Mouse (Mus musculus) liver, embryonic 14.5 days (tissue): ENCODE data around the gene Synj2. TPM values are rescaled to one million over a fixed set of nuclear protein-coding genes. Genes with fewer than 3 reads are reported as not detected.

Experiments used
- ATAC-seq: fragments of 200-750 bp; cut with Nextera tagmentation; 2 replicates; pipeline ENCODE4 v1.8.0; 2017; ENCODE audit warnings: moderate number of reproducible peaks, mild to moderate bottlenecking, moderate library complexity; ENCODE audit not compliant: insufficient read depth
- DNase-seq, 3 experiments: peaks; one replicate each; pipeline ENCODE4 v3.0.0-alpha.2; 2012 to 2013; ENCODE audit warnings: low read depth in 3 of 3, low spot score in 3 of 3
- H3K27ac ChIP-seq: fragments of 300-500 bp; sonication (generic); 2 replicates; pipeline ENCODE4 v1.5.1; 2014; ENCODE audit warnings: moderate library complexity, mild to moderate bottlenecking, control low read depth, inconsistent platforms
- H3K27me3 ChIP-seq: fragments of 300-500 bp; sonication (generic); 2 replicates; pipeline ENCODE4 v1.6.1; 2014; ENCODE audit warnings: mild to moderate bottlenecking, low read length, moderate library complexity; ENCODE audit not compliant: control insufficient read depth, insufficient read depth
- H3K36me3 ChIP-seq: fragments of 300-500 bp; sonication (generic); replicated peaks from 2 replicates; pipeline ENCODE4 v1.6.1; 2014; ENCODE audit warnings: low read depth; ENCODE audit not compliant: control insufficient read depth, insufficient read depth
- H3K4me1 ChIP-seq, 2 experiments: fragments of 200-500 bp in 1 of 2; fragments of 300-500 bp in 1 of 2; sonication (generic) in 1 of 2; replicated peaks; 2 replicates each; pipeline ENCODE4 v1.6.1; 2012 to 2014; ENCODE audit warnings: antibody characterized with exemption in 1 of 2, inconsistent platforms in 1 of 2, low read length in 1 of 2; ENCODE audit not compliant: control insufficient read depth in 2 of 2, insufficient read depth in 2 of 2
- H3K4me2 ChIP-seq: fragments of 300-500 bp; sonication (generic); 2 replicates; pipeline ENCODE4 v1.6.1; 2014; ENCODE audit warnings: low read depth, mild to moderate bottlenecking, control low read depth, moderate library complexity
- H3K4me3 ChIP-seq, 2 experiments: fragments of 200-500 bp in 1 of 2; fragments of 300-500 bp in 1 of 2; sonication (generic) in 1 of 2; 2 replicates each; pipeline ENCODE4 v1.5.1; 2012 to 2014; ENCODE audit warnings: low read depth in 2 of 2, low read length in 2 of 2, mild to moderate bottlenecking in 2 of 2, control low read depth in 1 of 2, inconsistent platforms in 1 of 2, moderate library complexity in 1 of 2; ENCODE audit not compliant: insufficient read depth in 1 of 2
- H3K9ac ChIP-seq: fragments of 300-500 bp; sonication (generic); replicated peaks from 2 replicates; pipeline ENCODE4 v1.6.1; 2014; ENCODE audit warnings: mild to moderate bottlenecking, control low read depth, moderate library complexity
- H3K9me3 ChIP-seq: fragments of 300-500 bp; sonication (generic); 2 replicates; pipeline ENCODE4 v1.6.1; 2016; ENCODE audit warnings: low read length, mixed read lengths; ENCODE audit not compliant: control insufficient read depth
- CTCF ChIP-seq: IDR thresholded peaks from 2 replicates; pipeline ENCODE4 v1.5.1; 2016; ENCODE audit warnings: antibody characterized with exemption, low read depth, control low read depth
- EP300 ChIP-seq: IDR thresholded peaks from 2 replicates; pipeline ENCODE4 v1.6.1; 2016; ENCODE audit warnings: antibody characterized with exemption, low read depth
- WGBS: fragments of 180-500 bp; shearing (Covaris S2); extraction: QIAGEN DNeasy Blood & Tissue Kit; methylation state at CpG from one replicate; pipeline ENCODE4 v1.1.7; 2014; ENCODE audit not compliant: insufficient replicate concordance; 5-methylcytosine and 5-hydroxymethylcytosine counted together
- polyA plus RNA-seq, 2 experiments: library from polyadenylated mRNA; depleted of rRNA in 1 of 2; stranded (reverse) in 1 of 2; unstranded in 1 of 2; fragments of >200 nt; fragmentation: Nextera tagmentation in 1 of 2; extraction: Ambion mirVana in 1 of 2; gene quantifications; 2 replicates each; pipeline versions ENCODE4 v1.2.1 to v1.2.3; 2012 to 2014

Gene Synj2
- polyA plus RNA-seq, 2 experiments, result 1.6 to 1.9 TPM

DNA sequence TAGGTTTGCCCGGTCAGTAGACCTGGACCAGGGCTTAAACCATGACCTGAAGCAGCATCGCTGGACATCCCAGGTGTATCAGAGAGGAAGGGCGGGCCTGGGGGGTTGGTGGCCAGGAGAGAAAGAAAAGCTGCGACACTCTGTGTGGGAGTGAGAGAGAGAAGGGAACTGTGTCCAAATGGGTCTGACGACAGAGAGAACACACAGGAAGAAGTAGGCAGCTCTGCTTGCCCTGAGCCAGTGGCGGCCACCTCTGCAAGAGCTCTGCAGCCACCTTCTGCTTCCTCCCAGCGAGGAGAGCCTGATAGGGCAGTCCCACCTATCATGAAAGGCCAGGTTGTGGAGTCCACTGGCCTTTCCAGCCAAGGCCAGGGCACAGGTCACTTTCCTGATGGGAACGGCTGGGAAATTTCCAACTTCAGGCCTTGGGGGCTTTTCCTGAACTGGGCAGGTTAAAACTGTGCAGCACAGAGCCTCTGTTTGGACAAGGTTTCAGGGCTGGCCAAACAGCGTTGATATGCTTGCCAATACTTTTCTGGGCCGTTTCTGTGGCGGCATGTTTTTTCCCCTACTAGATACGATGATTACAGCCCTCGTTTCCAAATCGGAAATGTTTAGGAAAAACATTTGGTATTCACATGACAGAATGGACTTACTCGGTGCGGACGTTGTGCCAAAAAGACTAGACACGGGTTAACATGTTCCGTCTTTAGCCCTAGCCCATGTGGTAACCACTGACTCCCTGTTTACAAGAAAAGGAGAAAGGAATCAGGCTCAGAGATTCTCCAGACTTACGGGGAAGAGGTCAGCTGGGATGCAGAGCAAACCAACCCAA lies 35.4 kb downstream of the Synj2 start:
- no peak overlapping the region for H3K4me3 ChIP-seq
- H3K36me3 ChIP-seq, result no peaks in the 10 kb centered on the region
- H3K27ac ChIP-seq, result peak overlapping the region; percentile 16; the same call in 1 of the 2 replicates
- 46% methylated on average over 20 of the region's 20 CpGs for WGBS
- ATAC-seq (peak; percentile 67), DNase-seq (peak in 2 of 3 experiments; percentile 22 to 23)
- no peak for TF ChIP-seq CTCF
- no peak for TF ChIP-seq EP300
- H3K4me2 ChIP-seq, result peak overlapping the region; percentile 31; the same call in 1 of the 2 replicates
- peaks cover 3 to 26% of the 10 kb centered on the region in 2 experiments; a peak in 2 of 4 replicates for H3K4me1 ChIP-seq
- no peak overlapping the region for H3K9ac ChIP-seq
- H3K9me3 ChIP-seq, result no peaks in the 10 kb centered on the region
- H3K27me3 ChIP-seq, result peaks cover 5% of the 10 kb centered on the region

GRCm38 (mm10) chr17:5977056-5977920 lies 36.2 kb downstream of the Synj2 start:
- Histone ChIP-seq H3K9ac (no peak overlapping the region), H3K4me1 (peaks cover 3 to 26% of the 10 kb centered on the region in 2 experiments; a peak in 2 of 4 replicates), H3K4me3 (no peak overlapping the region), H3K36me3 (no peaks in the 10 kb centered on the region), H3K27ac (peak overlapping the region; percentile 16; the same call in 1 of the 2 replicates), H3K27me3 (peaks cover 5% of the 10 kb centered on the region), H3K4me2 (no peak overlapping the region), H3K9me3 (no peaks in the 10 kb centered on the region)
- WGBS, result 27% methylated on average over 16 of the region's 16 CpGs
- no peak for DNase-seq
- TF ChIP-seq EP300, result no peak
- no peak for TF ChIP-seq CTCF
- ATAC-seq, result 0 out of 2 replicates have a peak, but pooled peaks have one; percentile 12

DNA sequence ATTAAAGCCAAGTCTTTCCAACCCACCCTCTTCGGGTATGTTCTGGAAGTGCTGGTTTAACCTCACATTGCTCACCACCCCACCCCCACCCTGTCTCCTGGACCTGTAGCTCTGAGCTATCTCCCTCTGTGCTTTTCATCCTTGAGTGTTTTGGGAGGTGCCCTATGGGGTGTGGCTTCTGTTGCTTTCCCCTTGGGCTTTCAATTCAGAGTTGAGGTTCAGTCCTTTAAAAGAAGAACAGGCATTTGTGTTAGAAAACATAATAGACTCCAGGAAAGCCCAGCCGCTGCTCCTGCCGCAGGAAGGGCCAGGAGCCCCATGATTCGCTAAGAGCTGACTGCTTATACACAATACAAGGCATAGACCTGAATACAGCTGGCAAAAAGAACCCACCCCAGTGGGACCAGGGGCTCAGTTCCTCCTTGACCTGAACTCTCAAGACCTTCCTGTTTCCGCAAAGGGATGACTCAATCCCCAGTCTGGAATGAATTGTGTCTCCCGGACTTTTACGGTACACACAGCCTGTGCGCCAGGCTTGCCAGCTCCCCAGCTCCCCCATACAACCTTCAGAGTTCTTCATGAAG lies 36.9 kb downstream of the Synj2 start:
- peaks cover 3 to 26% of the 10 kb centered on the region in 2 experiments; a peak in 2 of 4 replicates for H3K4me1 ChIP-seq
- ATAC-seq (no peak), DNase-seq (no peak)
- no peak for TF ChIP-seq CTCF
- TF ChIP-seq EP300, result no peak
- peaks cover 5% of the 10 kb centered on the region for H3K27me3 ChIP-seq
- H3K4me3 ChIP-seq, result no peak overlapping the region
- H3K9me3 ChIP-seq, result no peaks in the 10 kb centered on the region
- no peak overlapping the region for H3K9ac ChIP-seq
- no peaks in the 10 kb centered on the region for H3K36me3 ChIP-seq
- H3K27ac ChIP-seq, result no peak overlapping the region
- H3K4me2 ChIP-seq, result no peak overlapping the region
- WGBS, result 30% methylated on average over 8 of the region's 8 CpGs

- ATAC-seq (no peak), DNase-seq (no peak)
- H3K36me3 ChIP-seq, result no peaks in the 10 kb centered on the region
- 37% methylated on average over 10 of the region's 10 CpGs for WGBS
- peaks cover 5% of the 10 kb centered on the region for H3K27me3 ChIP-seq
- no peak overlapping the region for H3K9ac ChIP-seq
- H3K9me3 ChIP-seq, result no peaks in the 10 kb centered on the region
- H3K4me2 ChIP-seq, result no peak overlapping the region
- H3K27ac ChIP-seq, result no peak overlapping the region
- no peak overlapping the region for H3K4me3 ChIP-seq
- TF ChIP-seq EP300 (no peak), CTCF (no peak)
- H3K4me1 ChIP-seq, result peaks cover 3 to 26% of the 10 kb centered on the region in 2 experiments; a peak in 2 of 4 replicates
Observed at GRCm38 (mm10) chr17:5978505-5979077, 37.5 kb downstream of the Synj2 start.
